Mouse (Mus musculus): ENCODE measurements around the gene Cyb5d1. TPM values are rescaled to one million over a fixed set of nuclear protein-coding genes. Genes with fewer than 3 reads are reported as not detected.

The Cyb5d1 gene
- polyA plus RNA-seq, 1 experiment from 2014 or later = 16.6 TPM

- ATAC-seq (replicated peaks; ENCODE audit: low FRiP score, low read depth) (peak; percentile 1; the same call in 1 of the 2 replicates), DNase-seq (ENCODE audit: low spot score) (peak; percentile 82)
- TF ChIP-seq CTCF (IDR thresholded peaks at IDR 0.05; ENCODE audit: low read depth) = no peak
- peak overlapping the region; percentile 86 for H3K9ac ChIP-seq (ENCODE audit: low read depth, low read length)
- WGBS = under 1% methylated on average over 40 of the region's 41 CpGs
- H3K27ac ChIP-seq = peak overlapping the region; percentile 99
- peaks cover 26% of the 10 kb centered on the region for H3K36me3 ChIP-seq (ENCODE audit: insufficient read depth, low read length)
- H3K27me3 ChIP-seq (ENCODE audit: insufficient read depth, low read length) = no peaks in the 10 kb centered on the region
- H3K4me2 ChIP-seq (ENCODE audit: low read length) = peak overlapping the region; percentile 98
- H3K9me3 ChIP-seq (replicated peaks; ENCODE audit: low read length) = no peaks in the 10 kb centered on the region
- H3K4me3 ChIP-seq (replicated peaks; ENCODE audit: low read depth, low read length) = peak overlapping the region; percentile 82
- peaks cover 42% of the 10 kb centered on the region for H3K4me1 ChIP-seq (replicated peaks; ENCODE audit: insufficient read depth, low read length)
Observed at GRCm38 (mm10) chr11:69410310-69411072, 15.1 kb upstream of the Cyb5d1 start.

GRCm38 (mm10) chr11:69410045-69410309 lies 14.5 kb upstream of the Cyb5d1 start:
- peak overlapping the region; percentile 82 for H3K4me3 ChIP-seq (replicated peaks; ENCODE audit: low read depth, low read length)
- no peak for DNase-seq (ENCODE audit: low spot score)
- ATAC-seq (replicated peaks; ENCODE audit: low FRiP score, low read depth) = no peak
- H3K4me2 ChIP-seq (ENCODE audit: low read length) = peak overlapping the region; percentile 98
- H3K4me1 ChIP-seq (replicated peaks; ENCODE audit: insufficient read depth, low read length) = peaks cover 40% of the 10 kb centered on the region
- peaks cover 31% of the 10 kb centered on the region for H3K36me3 ChIP-seq (ENCODE audit: insufficient read depth, low read length)
- no peaks in the 10 kb centered on the region for H3K9me3 ChIP-seq (replicated peaks; ENCODE audit: low read length)
- H3K27me3 ChIP-seq (ENCODE audit: insufficient read depth, low read length) = no peaks in the 10 kb centered on the region
- H3K9ac ChIP-seq (ENCODE audit: low read depth, low read length) = peak overlapping the region; percentile 86
- H3K27ac ChIP-seq = peak overlapping the region; percentile 99
- no peak for TF ChIP-seq CTCF (IDR thresholded peaks at IDR 0.05; ENCODE audit: low read depth)
- WGBS = 0% methylated on average over 18 of the region's 18 CpGs

- peak; percentile 31 for ATAC-seq (replicated peaks; ENCODE audit: low FRiP score, low read depth)
- Histone ChIP-seq H3K9ac (ENCODE audit: low read depth, low read length) (peak overlapping the region; percentile 86), H3K4me2 (ENCODE audit: low read length) (peak overlapping the region; percentile 98), H3K27ac (peak overlapping the region; percentile 99), H3K27me3 (ENCODE audit: insufficient read depth, low read length) (no peaks in the 10 kb centered on the region), H3K36me3 (ENCODE audit: insufficient read depth, low read length) (peaks cover 35% of the 10 kb centered on the region), H3K9me3 (replicated peaks; ENCODE audit: low read length) (no peaks in the 10 kb centered on the region), H3K4me1 (replicated peaks; ENCODE audit: insufficient read depth, low read length) (peaks cover 36% of the 10 kb centered on the region), H3K4me3 (replicated peaks; ENCODE audit: low read depth, low read length) (peak overlapping the region; percentile 82)
- DNase-seq (ENCODE audit: low spot score) = peak; percentile 93
- TF ChIP-seq CTCF (IDR thresholded peaks at IDR 0.05; ENCODE audit: low read depth) = no peak
- under 1% methylated on average over 43 of the region's 46 CpGs for WGBS
Observed at GRCm38 (mm10) chr11:69409378-69410044, 14.1 kb upstream of the Cyb5d1 start.

DNA sequence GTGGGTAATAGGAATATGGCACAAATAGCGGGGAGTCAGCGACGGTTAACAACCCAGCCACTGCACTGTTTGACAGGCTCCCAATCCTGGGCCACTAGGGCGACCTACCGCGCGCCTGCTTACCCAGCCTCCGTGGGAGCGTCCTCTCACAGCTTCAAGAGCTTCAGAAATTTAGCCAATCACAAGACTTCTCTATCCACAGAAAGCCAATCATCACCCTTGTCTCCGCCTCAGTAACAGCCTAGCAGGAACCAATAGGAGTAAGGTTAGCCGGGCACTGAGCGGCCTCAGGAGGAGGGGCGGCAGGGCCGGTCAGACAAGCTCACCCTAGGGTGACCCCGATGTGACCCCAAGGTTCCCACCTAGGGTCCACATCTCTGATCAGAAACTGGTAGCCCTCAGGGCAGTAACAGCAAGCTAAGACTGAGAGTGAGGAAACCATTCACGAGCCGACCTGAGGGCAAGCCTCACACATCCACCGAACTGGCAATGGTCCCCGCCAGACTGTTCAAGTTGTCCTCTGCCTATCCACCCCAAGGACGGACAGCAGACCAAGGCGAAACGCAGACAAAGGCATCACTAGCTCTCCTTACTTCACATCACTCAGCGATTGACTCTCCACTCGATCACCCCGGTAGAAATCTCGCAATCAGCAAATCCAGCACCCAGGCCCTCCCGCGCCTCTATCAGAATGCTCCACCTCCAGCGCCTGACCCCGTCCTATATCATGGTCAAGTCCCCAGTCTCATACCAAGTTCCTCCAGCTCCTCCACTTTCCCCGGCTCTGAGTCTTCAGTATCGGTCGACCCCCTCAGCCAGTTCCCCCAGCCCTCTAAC lies 13.3 kb upstream of the Cyb5d1 start:
- 0 out of 2 replicates have a peak, but pooled peaks have one; percentile 18 for TF ChIP-seq CTCF (IDR thresholded peaks at IDR 0.05; ENCODE audit: low read depth)
- Histone ChIP-seq H3K4me1 (replicated peaks; ENCODE audit: insufficient read depth, low read length) (peaks cover 29% of the 10 kb centered on the region), H3K9me3 (replicated peaks; ENCODE audit: low read length) (no peaks in the 10 kb centered on the region), H3K27ac (peak overlapping the region; percentile 99), H3K4me2 (ENCODE audit: low read length) (peak overlapping the region; percentile 98), H3K9ac (ENCODE audit: low read depth, low read length) (peak overlapping the region; percentile 86), H3K27me3 (ENCODE audit: insufficient read depth, low read length) (no peaks in the 10 kb centered on the region), H3K4me3 (replicated peaks; ENCODE audit: low read depth, low read length) (peak overlapping the region; percentile 82), H3K36me3 (ENCODE audit: insufficient read depth, low read length) (peaks cover 42% of the 10 kb centered on the region)
- ATAC-seq (replicated peaks; ENCODE audit: low FRiP score, low read depth) = peak; percentile 62
- peak; percentile 98 for DNase-seq (ENCODE audit: low spot score)
- WGBS = 0% methylated on average over 33 of the region's 33 CpGs

- Histone ChIP-seq H3K4me1 (replicated peaks; ENCODE audit: insufficient read depth, low read length) (peaks cover 18% of the 10 kb centered on the region), H3K27me3 (ENCODE audit: insufficient read depth, low read length) (no peaks in the 10 kb centered on the region), H3K4me3 (replicated peaks; ENCODE audit: low read depth, low read length) (no peak overlapping the region; the same call in 1 of the 2 replicates), H3K9ac (ENCODE audit: low read depth, low read length) (0 out of 2 replicates have a peak overlapping the region, but pooled peaks have one; percentile 86), H3K36me3 (ENCODE audit: insufficient read depth, low read length) (peaks cover 49% of the 10 kb centered on the region), H3K9me3 (replicated peaks; ENCODE audit: low read length) (no peaks in the 10 kb centered on the region), H3K27ac (no peak overlapping the region), H3K4me2 (ENCODE audit: low read length) (peak overlapping the region; percentile 98; the same call in 1 of the 2 replicates)
- TF ChIP-seq CTCF (IDR thresholded peaks at IDR 0.05; ENCODE audit: low read depth) = no peak
- WGBS = 87% methylated on average over 4 of the region's 4 CpGs
- no peak for DNase-seq (ENCODE audit: low spot score)
- no peak for ATAC-seq (replicated peaks; ENCODE audit: low FRiP score, low read depth)
Observed at GRCm38 (mm10) chr11:69407724-69408004, 12.2 kb upstream of the Cyb5d1 start.
